Mouse (Mus musculus): ENCODE data around the gene Tmem219. TPM values are rescaled to one million over a fixed set of nuclear protein-coding genes. Genes with fewer than 3 reads are reported as not detected.

Tmem219 gene
- polyA plus RNA-seq, 1 experiment, result 94.7 TPM

DNA sequence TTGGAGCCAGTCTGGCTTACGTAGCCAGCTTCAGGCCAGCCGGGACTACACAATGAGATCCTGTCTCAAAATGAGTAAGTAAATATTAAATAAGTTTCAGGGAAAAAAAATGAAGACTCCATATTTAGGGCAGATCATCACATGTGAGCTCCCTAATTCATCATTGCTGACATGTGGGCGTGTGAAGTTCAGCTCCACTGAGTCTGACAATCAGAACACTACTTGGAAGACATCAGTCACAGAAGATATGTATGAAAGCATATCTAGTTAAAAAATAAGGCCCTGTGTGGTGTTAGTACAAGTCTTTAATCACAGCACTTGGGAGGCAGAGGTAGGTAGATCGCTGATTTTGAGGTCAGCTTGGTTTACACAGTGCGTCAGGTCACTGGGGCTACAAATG, 35.4 kb downstream of the Tmem219 start:
- Histone ChIP-seq H3K4me3 (ENCODE audit: control insufficient read depth, insufficient read depth, low read length) (no peak overlapping the region), H3K27me3 (ENCODE audit: control insufficient read depth, insufficient read depth, low read length) (no peaks in the 10 kb centered on the region), H3K4me1 (replicated peaks; ENCODE audit: control insufficient read depth, insufficient read depth, low read length) (peaks cover 16% of the 10 kb centered on the region), H3K27ac (ENCODE audit: control insufficient read depth, insufficient read depth, low read length) (no peak overlapping the region), H3K36me3 (ENCODE audit: control insufficient read depth, insufficient read depth, low read length) (no peaks in the 10 kb centered on the region)
- DNase-seq, result no peak
- 91% methylated on average over 5 of the region's 5 CpGs for WGBS
- no peak for TF ChIP-seq POLR2A (IDR thresholded peaks at IDR 0.05; ENCODE audit: control insufficient read depth, extremely low read depth, insufficient read depth, low read length, poor library complexity)
- TF ChIP-seq CTCF (IDR thresholded peaks at IDR 0.05; ENCODE audit: borderline replicate concordance, control insufficient read depth, extremely low read depth, insufficient read depth, low read length, poor library complexity), result no peak

DNA sequence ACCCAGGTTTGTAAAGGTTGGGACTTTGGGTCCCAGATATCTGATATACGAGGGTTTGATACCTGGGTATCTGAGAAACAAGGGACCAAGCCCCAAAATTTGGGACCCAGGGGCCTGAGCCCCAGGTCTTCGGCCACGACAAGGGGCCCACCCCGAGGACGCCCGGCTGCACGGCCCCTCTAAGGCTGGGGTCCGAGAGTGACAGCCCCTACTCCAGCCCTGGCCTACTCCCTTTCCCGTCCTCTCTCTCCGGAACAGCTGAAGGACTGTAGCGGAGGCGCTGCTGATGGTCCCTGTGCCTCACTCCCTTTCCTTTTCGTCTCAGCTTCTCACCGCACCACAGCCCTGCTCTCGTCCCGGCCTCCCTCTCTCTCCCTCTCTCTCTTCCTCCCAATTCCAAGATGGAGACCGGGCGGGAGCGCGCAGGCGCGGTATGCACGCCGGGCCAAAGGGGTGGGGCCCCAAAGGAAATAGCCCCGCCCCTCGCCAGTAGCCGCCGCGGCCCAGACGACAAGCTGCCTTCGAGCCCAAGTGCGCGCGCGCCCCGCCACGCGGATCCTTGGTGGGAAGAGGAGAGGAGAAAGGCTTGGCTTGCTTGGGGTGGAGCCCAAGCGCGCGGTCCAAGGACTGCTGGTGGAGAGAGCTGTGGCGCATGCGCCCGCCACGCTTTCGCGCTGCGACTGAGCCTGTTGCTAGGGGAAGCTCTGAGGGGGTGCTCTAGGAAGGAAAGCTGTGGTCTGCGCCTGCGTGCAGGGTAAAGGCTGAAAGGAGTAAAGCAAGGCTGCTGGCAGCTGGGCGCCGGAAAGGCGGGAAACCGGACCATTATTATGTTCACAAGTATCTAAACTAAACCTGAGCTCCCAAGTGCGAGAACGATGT, 38.2 kb downstream of the Tmem219 start, which contains the start of gene Taok2:
Taok2 (minus strand) TSS at position 418 of the 879 bp plus-strand sequence.
- Histone ChIP-seq H3K4me3 (ENCODE audit: control insufficient read depth, insufficient read depth, low read length) (peak within 1 kb of the TSS; percentile 93), H3K27ac (ENCODE audit: control insufficient read depth, insufficient read depth, low read length) (peak within 1 kb of the TSS; percentile 57), H3K4me1 (replicated peaks; ENCODE audit: control insufficient read depth, insufficient read depth, low read length) (peaks cover 28% of the 10 kb centered on the region), H3K27me3 (ENCODE audit: control insufficient read depth, insufficient read depth, low read length) (no peaks in the 10 kb centered on the region), H3K36me3 (ENCODE audit: control insufficient read depth, insufficient read depth, low read length) (peaks cover 10% of the 10 kb centered on the region)
- under 1% methylated on average over 56 of the region's 56 CpGs for WGBS
- TF ChIP-seq POLR2A (IDR thresholded peaks at IDR 0.05; ENCODE audit: control insufficient read depth, extremely low read depth, insufficient read depth, low read length, poor library complexity) (peak; percentile 63), CTCF (IDR thresholded peaks at IDR 0.05; ENCODE audit: borderline replicate concordance, control insufficient read depth, extremely low read depth, insufficient read depth, low read length, poor library complexity) (0 out of 2 replicates have a peak, but pooled peaks have one; percentile 66)
- peak; percentile 93 for DNase-seq

DNA sequence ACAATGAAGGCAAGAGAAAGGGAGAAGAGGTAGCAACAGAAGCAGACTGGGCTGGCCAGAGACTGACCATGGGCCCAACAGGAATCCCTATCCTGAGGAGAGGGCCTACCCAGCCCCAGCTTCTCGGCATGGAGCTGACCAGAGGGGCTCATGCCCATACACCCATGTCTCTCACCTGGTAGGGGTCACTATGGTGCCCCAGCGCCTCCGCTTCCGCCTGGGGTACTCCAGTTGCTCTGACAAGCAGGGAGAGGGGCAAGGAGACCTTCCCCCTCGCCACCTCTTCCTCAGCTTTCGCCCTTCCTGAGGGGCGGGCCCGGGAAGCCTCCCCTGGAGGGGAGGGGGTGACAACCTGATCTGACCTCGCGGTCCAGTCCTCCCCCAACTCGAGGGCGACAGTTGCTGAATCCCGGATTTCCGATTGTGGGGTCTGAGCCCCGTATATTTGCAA, 39.0 kb downstream of the Tmem219 start:
- TF ChIP-seq POLR2A (IDR thresholded peaks at IDR 0.05; ENCODE audit: control insufficient read depth, extremely low read depth, insufficient read depth, low read length, poor library complexity) (no peak), CTCF (IDR thresholded peaks at IDR 0.05; ENCODE audit: borderline replicate concordance, control insufficient read depth, extremely low read depth, insufficient read depth, low read length, poor library complexity) (no peak)
- DNase-seq, result peak; percentile 47
- H3K4me1 ChIP-seq (replicated peaks; ENCODE audit: control insufficient read depth, insufficient read depth, low read length), result peaks cover 28% of the 10 kb centered on the region
- WGBS, result under 1% methylated on average over 15 of the region's 15 CpGs
- H3K27me3 ChIP-seq (ENCODE audit: control insufficient read depth, insufficient read depth, low read length), result no peaks in the 10 kb centered on the region
- H3K27ac ChIP-seq (ENCODE audit: control insufficient read depth, insufficient read depth, low read length), result no peak overlapping the region
- peak overlapping the region; percentile 93 for H3K4me3 ChIP-seq (ENCODE audit: control insufficient read depth, insufficient read depth, low read length)
- peaks cover 17% of the 10 kb centered on the region for H3K36me3 ChIP-seq (ENCODE audit: control insufficient read depth, insufficient read depth, low read length)

DNA sequence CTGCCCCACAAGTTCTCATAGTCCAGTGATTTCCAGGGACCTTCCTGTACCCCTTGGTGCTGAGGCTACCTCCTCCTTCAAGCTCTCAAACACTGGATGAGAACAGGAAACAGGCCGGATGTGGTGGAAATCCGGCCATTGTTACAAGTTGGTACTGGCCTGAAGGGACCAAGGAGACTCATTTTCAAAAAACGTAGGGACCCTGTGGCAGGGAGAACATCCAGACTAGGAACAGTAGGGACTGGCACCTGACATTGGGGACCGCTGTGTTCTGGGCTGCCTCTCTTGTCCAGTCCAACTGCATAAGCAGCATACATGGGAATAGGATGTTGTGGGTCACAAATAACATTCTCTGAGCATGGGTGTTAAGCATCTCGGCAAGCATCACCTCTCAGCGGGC, 41.7 kb downstream of the Tmem219 start:
- H3K4me1 ChIP-seq (replicated peaks; ENCODE audit: control insufficient read depth, insufficient read depth, low read length), result peaks cover 27% of the 10 kb centered on the region
- WGBS, result 46% methylated on average over 6 of the region's 6 CpGs
- DNase-seq, result no peak
- no peak for TF ChIP-seq POLR2A (IDR thresholded peaks at IDR 0.05; ENCODE audit: control insufficient read depth, extremely low read depth, insufficient read depth, low read length, poor library complexity)
- TF ChIP-seq CTCF (IDR thresholded peaks at IDR 0.05; ENCODE audit: borderline replicate concordance, control insufficient read depth, extremely low read depth, insufficient read depth, low read length, poor library complexity), result no peak
- H3K36me3 ChIP-seq (ENCODE audit: control insufficient read depth, insufficient read depth, low read length), result peaks cover 37% of the 10 kb centered on the region
- no peak overlapping the region for H3K4me3 ChIP-seq (ENCODE audit: control insufficient read depth, insufficient read depth, low read length)
- no peak overlapping the region for H3K27ac ChIP-seq (ENCODE audit: control insufficient read depth, insufficient read depth, low read length)
- no peaks in the 10 kb centered on the region for H3K27me3 ChIP-seq (ENCODE audit: control insufficient read depth, insufficient read depth, low read length)

DNA sequence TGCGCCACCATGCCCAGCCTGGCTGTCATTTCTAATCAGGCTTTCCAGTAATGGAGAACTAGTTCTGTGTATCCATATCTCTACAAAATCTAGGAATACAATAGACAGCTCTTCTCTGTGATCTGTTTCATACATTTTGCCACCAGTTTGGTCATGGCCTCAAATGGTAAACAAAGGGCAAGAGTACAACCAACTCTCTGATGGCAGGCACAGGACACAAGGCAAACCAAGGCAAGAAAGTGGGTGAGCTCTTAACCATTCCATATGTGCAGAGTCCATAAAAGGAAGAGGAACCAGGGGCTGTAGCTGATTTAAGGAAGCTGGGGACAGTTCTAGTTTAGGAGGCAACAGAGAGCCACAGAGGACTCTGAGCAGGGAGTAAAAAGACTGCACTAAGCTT, 45.5 kb downstream of the Tmem219 start:
- no peak for TF ChIP-seq POLR2A (IDR thresholded peaks at IDR 0.05; ENCODE audit: control insufficient read depth, extremely low read depth, insufficient read depth, low read length, poor library complexity)
- no peak for TF ChIP-seq CTCF (IDR thresholded peaks at IDR 0.05; ENCODE audit: borderline replicate concordance, control insufficient read depth, extremely low read depth, insufficient read depth, low read length, poor library complexity)
- Histone ChIP-seq H3K27me3 (ENCODE audit: control insufficient read depth, insufficient read depth, low read length) (no peaks in the 10 kb centered on the region), H3K36me3 (ENCODE audit: control insufficient read depth, insufficient read depth, low read length) (peaks cover 73% of the 10 kb centered on the region), H3K4me1 (replicated peaks; ENCODE audit: control insufficient read depth, insufficient read depth, low read length) (peaks cover 12% of the 10 kb centered on the region), H3K4me3 (ENCODE audit: control insufficient read depth, insufficient read depth, low read length) (no peak overlapping the region), H3K27ac (ENCODE audit: control insufficient read depth, insufficient read depth, low read length) (no peak overlapping the region)
- 100% methylated on average over 1 of the region's 1 CpGs for WGBS
- DNase-seq, result no peak

DNA sequence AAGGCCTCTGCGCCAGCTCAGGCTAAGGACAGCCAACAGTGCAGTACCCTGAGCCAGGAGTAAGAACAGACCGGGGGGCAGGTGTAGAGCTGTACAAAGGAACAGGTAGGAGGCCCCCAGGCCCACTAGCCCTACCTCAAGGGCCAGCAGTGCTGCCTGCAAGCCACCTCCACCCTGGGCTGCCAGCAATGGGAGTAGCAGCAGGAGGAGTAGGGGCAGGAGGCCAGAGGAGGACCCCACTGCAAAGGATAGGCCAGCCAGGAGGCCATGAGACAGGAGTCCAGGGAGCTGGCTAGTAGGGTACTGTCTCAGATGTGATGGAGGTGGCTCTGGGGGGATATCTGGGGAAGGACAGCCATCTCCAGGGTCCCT, 52.2 kb downstream of the Tmem219 start:
- H3K27ac ChIP-seq (ENCODE audit: control insufficient read depth, insufficient read depth, low read length), result no peak overlapping the region
- no peak for TF ChIP-seq POLR2A (IDR thresholded peaks at IDR 0.05; ENCODE audit: control insufficient read depth, extremely low read depth, insufficient read depth, low read length, poor library complexity)
- no peaks in the 10 kb centered on the region for H3K4me1 ChIP-seq (replicated peaks; ENCODE audit: control insufficient read depth, insufficient read depth, low read length)
- peaks cover 71% of the 10 kb centered on the region for H3K36me3 ChIP-seq (ENCODE audit: control insufficient read depth, insufficient read depth, low read length)
- H3K27me3 ChIP-seq (ENCODE audit: control insufficient read depth, insufficient read depth, low read length), result no peaks in the 10 kb centered on the region
- WGBS, result 93% methylated on average over 2 of the region's 2 CpGs
- no peak overlapping the region for H3K4me3 ChIP-seq (ENCODE audit: control insufficient read depth, insufficient read depth, low read length)
- no peak for DNase-seq
